Mouse (Mus musculus) T-helper 2 cell (primary cell): ENCODE results near the gene Oxct2a.
"Not testable (repeated sequence)": the region's sequence is repeated elsewhere in the genome, so short reads cannot be mapped to it uniquely, and the experiment has no call there.

ENCODE experiments used
- in situ Hi-C: fragments of 300-600 bp; cut with MboI, MseI; formaldehyde crosslinking; loops from one replicate; pipeline ENCODE4 v1.15.1; 2025; ENCODE audit warnings: high pct_unique_total_duplicates

The Oxct2a gene

GRCm38 (mm10) chr4:123323534-123323933 lies at the start of gene Oxct2a:
Gene Oxct2a, minus strand, starts transcription at chr4:123323634.
- in situ Hi-C loops = loop anchor here (5.0 kb wide), 1 partner anchor 206 kb away; the partner anchor contains the start of gene Oxct2b

DNA sequence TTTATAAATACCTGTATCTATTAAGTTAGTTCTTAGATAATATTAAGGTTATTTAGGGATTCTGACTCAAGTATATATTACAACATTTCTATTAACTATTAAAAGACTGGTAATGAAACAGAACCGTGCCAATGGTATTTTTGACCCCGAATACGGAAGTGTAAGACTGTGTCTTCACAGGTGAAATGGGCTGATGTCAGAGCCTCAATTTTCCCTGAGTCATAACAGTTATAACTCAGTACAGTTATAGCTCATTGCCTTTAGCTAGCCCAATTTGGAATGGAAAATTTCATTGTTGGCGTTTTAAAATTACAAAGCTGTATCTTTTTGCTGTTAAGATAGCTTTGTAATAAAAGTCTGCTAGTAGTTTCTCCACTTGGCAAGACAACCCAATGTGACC lies 40.1 kb upstream of the Oxct2a start:
- in situ Hi-C loops = no loop called here

- in situ Hi-C loops = no loop called here
Observed at GRCm38 (mm10) chr4:123360771-123361170, 37.3 kb upstream of the Oxct2a start.

DNA sequence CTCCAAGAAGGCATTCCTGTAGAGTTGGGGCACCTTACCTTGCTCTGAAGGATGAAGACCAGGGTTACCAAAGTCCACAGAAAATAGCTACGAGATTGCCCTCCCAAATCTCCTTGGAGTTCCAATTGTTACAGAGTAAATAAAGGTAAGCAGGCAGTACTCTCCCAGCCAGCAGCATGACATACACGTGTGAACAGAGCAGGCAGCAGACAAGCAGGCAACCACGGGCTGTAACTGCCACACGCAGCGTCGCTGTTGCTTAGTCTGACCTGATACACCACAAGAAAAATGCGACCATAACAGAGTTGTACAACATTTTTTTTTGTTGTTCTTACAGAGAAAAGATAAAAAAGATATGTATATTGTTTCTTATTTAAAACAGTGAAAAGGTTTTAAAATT lies 35.2 kb upstream of the Oxct2a start:
- in situ Hi-C loops = no loop called here

DNA sequence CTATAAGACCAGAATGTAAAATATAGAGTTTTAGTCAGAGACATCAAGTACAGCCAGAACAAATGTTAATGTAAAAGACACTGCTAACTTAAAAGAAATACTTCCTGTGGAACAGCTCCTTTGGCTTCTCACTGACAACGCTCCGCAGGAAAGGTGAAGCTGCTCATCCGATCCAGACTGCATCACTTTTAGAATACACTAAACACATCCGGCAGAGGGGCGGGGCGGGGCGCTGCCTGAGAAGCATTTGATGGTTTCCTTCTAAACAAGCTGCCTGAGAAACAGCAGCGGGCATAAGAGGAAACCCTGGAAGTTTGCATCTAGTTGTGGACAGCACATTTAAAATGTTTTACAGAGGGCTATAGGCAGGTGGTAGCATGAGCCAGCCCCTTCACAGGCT lies 32.5 kb upstream of the Oxct2a start:
- in situ Hi-C loops = no loop called here

GRCm38 (mm10) chr4:123353271-123353877 lies 29.9 kb upstream of the Oxct2a start:
- in situ Hi-C loops = no loop called here

DNA sequence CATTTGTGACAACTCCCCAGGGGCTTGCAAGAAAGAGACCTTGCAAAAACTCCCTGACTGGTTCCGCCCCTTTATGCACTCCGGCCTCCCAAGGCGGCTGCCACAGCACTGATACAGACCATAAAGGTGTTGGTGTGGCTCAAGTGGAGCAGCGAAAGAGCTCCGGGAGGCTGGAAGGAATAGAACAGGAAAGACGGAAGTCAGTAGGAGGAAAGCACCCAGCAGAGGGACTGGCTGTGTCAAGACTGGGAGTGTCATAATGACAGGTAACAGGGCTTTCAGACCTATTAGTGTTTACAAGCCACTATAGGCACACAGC lies 20.0 kb upstream of the Oxct2a start:
- in situ Hi-C loops = no loop called here

DNA sequence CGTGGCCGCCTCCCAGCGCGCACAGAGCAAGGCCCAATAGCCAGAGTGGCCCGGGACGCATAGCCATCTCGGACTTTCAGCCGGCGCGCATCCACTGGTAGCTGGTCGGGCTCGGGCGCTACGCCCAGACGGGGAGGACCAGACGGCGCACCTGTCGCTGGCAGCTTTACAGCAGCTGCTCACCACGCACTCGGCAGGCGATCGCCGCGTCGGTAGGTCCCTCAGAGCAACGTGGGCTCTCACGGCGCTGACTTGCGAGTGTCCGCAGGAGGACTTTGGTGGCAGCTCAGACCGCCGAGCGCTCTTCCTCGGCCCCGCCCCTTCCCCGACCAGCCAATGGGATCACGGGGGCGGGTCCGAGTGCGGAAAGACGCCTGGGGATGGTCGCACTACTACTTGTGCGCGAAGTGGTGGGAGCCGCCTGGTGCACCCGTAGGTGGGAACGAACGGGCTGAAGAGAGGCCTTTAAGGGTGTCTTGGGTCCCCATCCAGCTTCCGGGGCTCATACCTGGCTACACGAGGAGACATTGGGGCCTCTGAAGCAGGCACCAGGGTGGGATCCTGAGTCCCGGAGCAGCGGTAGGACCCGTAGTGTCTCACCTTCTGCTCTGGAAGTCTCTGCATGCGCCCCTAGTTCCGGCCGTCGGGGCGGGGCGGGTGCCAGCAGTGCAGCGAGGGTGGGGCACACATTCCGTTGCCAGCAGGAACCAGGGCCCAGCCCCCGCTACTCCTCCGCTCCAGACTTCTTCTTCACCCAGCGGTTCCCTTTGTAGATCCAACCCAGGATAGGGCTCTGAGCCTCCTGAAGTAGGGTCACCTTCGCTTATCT lies 19.4 kb upstream of the Oxct2a start, which contains the start of gene Bmp8a:
Bmp8a (minus strand) TSS at position 611 of the 829 bp plus-strand sequence.
- in situ Hi-C loops = no loop called here

GRCm38 (mm10) chr4:123342091-123342641 lies 18.7 kb upstream of the Oxct2a start:
- in situ Hi-C loops = no loop called here

DNA sequence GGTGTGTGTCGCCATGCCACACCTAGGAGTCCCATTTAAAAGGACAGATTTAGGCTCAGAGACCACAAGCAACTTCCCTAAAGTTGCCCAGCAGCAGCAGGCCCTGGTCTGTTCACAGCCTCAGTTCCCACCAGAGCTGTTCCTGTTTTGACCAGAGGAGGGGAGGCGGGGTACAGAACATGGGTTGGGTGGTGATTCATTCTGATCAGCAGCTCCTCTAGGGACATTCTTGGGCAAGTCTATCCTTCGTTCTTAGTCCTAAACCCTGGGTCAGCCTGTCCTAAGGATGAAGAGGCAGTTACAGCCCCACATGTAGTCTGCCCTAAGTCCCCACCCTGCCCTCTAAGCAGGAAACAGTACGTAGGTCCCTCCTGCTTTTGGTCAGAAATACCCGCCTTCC lies 16.8 kb upstream of the Oxct2a start:
- in situ Hi-C loops = no loop called here

DNA sequence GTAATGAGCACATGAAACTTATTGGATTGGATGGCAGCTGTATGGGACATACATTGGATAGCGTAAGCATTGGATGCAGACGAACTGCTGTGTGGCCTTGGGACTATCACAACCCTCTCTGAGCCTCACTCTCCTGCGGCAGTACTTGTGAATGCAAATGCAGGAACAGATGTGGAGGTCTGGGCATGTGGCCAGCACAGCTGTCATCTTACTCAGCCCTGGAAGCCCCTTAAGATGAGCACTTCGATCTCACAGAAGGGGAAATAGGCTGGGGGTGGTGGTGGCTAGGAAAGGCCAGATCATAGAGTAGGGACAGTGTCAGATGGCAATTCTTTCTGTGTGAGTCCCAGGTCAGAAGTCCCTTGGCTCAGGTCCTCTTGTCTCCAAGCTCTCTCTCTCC lies 14.3 kb upstream of the Oxct2a start:
- in situ Hi-C loops = no loop called here

GRCm38 (mm10) chr4:123335796-123336585 lies 12.6 kb upstream of the Oxct2a start:
- in situ Hi-C loops = no loop called here

DNA sequence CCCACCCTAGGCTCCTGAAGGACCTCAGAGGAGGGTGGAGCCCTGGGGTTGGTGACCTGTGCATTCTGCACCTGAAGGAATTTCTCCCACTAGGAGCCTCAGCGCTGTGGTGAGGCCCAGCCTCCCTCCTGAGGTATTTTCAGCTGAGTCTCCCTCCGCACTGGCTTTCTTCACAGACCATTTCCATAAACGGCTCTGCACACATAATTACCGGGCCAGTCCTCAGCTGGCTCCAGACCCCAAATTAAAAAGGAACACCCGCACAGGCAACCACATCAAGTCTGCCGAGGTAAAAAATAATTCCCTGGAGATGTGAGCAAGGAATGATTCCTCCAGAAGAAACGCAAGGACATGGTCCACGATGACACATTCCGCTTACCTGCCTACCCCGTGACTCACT lies 11.8 kb upstream of the Oxct2a start:
- in situ Hi-C loops = not testable (repeated sequence)

GRCm38 (mm10) chr4:123334177-123334576 lies 10.7 kb upstream of the Oxct2a start:
- in situ Hi-C loops = no loop called here

- in situ Hi-C loops = no loop called here
Observed at GRCm38 (mm10) chr4:123333151-123333550, 9.7 kb upstream of the Oxct2a start.

DNA sequence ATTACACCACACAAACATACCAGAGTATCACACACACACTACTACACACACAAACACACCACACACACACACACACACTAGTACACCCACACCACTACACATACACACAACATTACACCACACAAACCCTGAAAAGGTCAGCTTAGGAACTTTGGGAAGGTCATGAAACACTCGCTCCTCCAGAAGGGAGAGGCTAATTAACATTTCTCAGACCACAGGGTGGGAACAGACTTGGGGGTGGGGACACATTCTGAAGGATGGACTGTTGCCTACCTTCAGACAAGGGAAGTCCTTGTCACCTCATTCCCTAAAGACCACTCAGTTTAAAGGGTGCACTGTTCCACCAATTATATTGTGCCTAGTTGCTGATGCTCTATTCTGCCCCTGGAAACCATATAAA lies 8.5 kb upstream of the Oxct2a start:
- in situ Hi-C loops = not testable (repeated sequence)

- in situ Hi-C loops = no loop called here
Observed at GRCm38 (mm10) chr4:123331326-123331725, 7.9 kb upstream of the Oxct2a start.

GRCm38 (mm10) chr4:123328946-123329345 lies 5.5 kb upstream of the Oxct2a start:
- in situ Hi-C loops = no loop called here

DNA sequence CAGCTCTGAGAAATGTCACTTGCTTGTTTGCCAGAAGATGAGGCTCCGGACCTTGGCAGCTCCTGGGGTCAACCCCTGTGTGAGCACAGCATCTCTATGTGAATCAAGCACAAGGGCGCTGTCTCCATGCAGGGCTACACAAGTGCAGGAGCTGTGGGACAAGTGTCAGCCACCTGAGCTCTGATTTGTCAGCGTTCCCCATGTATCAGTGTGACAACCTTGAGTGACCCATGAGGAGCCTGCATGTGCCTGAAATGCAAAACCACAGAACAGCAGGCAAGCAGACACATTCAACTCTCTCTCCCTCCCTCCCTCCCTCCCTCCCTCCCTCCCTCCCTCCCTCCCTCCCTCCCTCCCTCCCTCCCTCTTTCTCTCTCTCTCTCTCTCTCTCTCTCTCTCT lies 4.2 kb upstream of the Oxct2a start:
- in situ Hi-C loops = no loop called here

- in situ Hi-C loops = no loop called here
Observed at GRCm38 (mm10) chr4:123326087-123326486, 2.7 kb upstream of the Oxct2a start.

- in situ Hi-C loops = loop anchor here (5.0 kb wide), 1 partner anchor 206 kb away; the partner anchor contains the start of gene Oxct2b
Observed at GRCm38 (mm10) chr4:123322910-123323309, 524 bp downstream of the Oxct2a start.

GRCm38 (mm10) chr4:123314497-123314896 lies 8.9 kb downstream of the Oxct2a start:
- in situ Hi-C loops = no loop called here
